Mouse (Mus musculus): ENCODE data around the gene Plekhg5.

Gene Plekhg5

GRCm38 (mm10) chr4:152070494-152071396 is 1.6 kb upstream of the Plekhg5 start:
- no peak for DNase-seq

- DNase-seq = no peak
These were observed 357 bp downstream of the Plekhg5 start for GRCm38 (mm10) chr4:152072655-152073054.

GRCm38 (mm10) chr4:152073715-152074114 is 1.4 kb downstream of the Plekhg5 start:
- DNase-seq = no peak

- no peak for DNase-seq
These were observed 2.2 kb downstream of the Plekhg5 start for GRCm38 (mm10) chr4:152074548-152074947.

GRCm38 (mm10) chr4:152077191-152077590 is 4.9 kb downstream of the Plekhg5 start:
- no peak for DNase-seq

GRCm38 (mm10) chr4:152078105-152078530 is 5.8 kb downstream of the Plekhg5 start:
- DNase-seq = no peak

GRCm38 (mm10) chr4:152079261-152079660 is 7.0 kb downstream of the Plekhg5 start:
- no peak for DNase-seq

- no peak for DNase-seq
These were observed 7.6 kb downstream of the Plekhg5 start for GRCm38 (mm10) chr4:152079931-152080330.

GRCm38 (mm10) chr4:152083611-152084220 is 11.4 kb downstream of the Plekhg5 start:
- DNase-seq = no peak

- DNase-seq = no peak
These were observed 12.3 kb downstream of the Plekhg5 start for GRCm38 (mm10) chr4:152084616-152085015.

GRCm38 (mm10) chr4:152086505-152087210 is 14.4 kb downstream of the Plekhg5 start:
- no peak for DNase-seq

GRCm38 (mm10) chr4:152087211-152088081 is 15.1 kb downstream of the Plekhg5 start:
- DNase-seq = no peak

- DNase-seq = no peak
These were observed 15.8 kb downstream of the Plekhg5 start for GRCm38 (mm10) chr4:152088133-152088532.

- DNase-seq = no peak
These were observed 16.3 kb downstream of the Plekhg5 start for GRCm38 (mm10) chr4:152088556-152089120.

GRCm38 (mm10) chr4:152090191-152090590 is 17.9 kb downstream of the Plekhg5 start:
- no peak for DNase-seq

- DNase-seq = no peak
These were observed 20.5 kb downstream of the Plekhg5 start for GRCm38 (mm10) chr4:152092751-152093293.

- no peak for DNase-seq
These were observed 21.9 kb downstream of the Plekhg5 start for GRCm38 (mm10) chr4:152094233-152094632.

- peak; percentile 52 for DNase-seq
These were observed 23.9 kb downstream of the Plekhg5 start for GRCm38 (mm10) chr4:152095937-152096910.

GRCm38 (mm10) chr4:152096927-152097326 is 24.6 kb downstream of the Plekhg5 start:
- DNase-seq = no peak

Data from cerebellum, adult 11 months (tissue).